Mouse (Mus musculus): ENCODE results near the gene Cldn5.
A peak's percentile ranks its signal among the peaks of the same experiment; 100 is the strongest.

- TF ChIP-seq CTCF (IDR thresholded peaks at IDR 0.05; ENCODE audit: control insufficient read depth, insufficient read depth, insufficient replicate concordance, low read depth, low read length) = no peak
- TF ChIP-seq POLR2A (IDR thresholded peaks at IDR 0.05; ENCODE audit: control insufficient read depth, low read depth, low read length) = peak; percentile 94
These were observed 35.1 kb downstream of the Cldn5 start, which contains the start of the genes Ufd1 and Cdc45 for GRCm38 (mm10) chr16:18811468-18812384.

Measured in testis, adult 2 months (tissue).